Mouse (Mus musculus) intestine, postnatal 0 days (tissue): ENCODE data around the gene Cby3. TPM values are rescaled to one million over a fixed set of nuclear protein-coding genes. Genes with fewer than 3 reads are reported as not detected.

Source experiments
- ATAC-seq: fragments of 200-750 bp; cut with Nextera tagmentation; 2 replicates; pipeline ENCODE4 v1.8.0; 2017; ENCODE audit warnings: mild to moderate bottlenecking, moderate TSS enrichment, moderate library complexity
- H3K27ac ChIP-seq: fragments of 300-500 bp; sonication (generic); 2 replicates; pipeline ENCODE4 v1.5.1; 2014; ENCODE audit warnings: mild to moderate bottlenecking, low read depth, low read length, moderate library complexity
- H3K27me3 ChIP-seq: fragments of 300-500 bp; sonication (generic); replicated peaks from 2 replicates; pipeline ENCODE4 v1.6.1; 2014; ENCODE audit warnings: low read length, mixed read lengths; ENCODE audit not compliant: control insufficient read depth, insufficient read depth
- H3K36me3 ChIP-seq: fragments of 300-500 bp; sonication (generic); 2 replicates; pipeline ENCODE4 v1.6.1; 2014; ENCODE audit warnings: mild to moderate bottlenecking, moderate library complexity; ENCODE audit not compliant: control insufficient read depth, insufficient read depth
- H3K4me1 ChIP-seq: fragments of 300-500 bp; sonication (generic); replicated peaks from 2 replicates; pipeline ENCODE4 v1.6.1; 2014; ENCODE audit warnings: antibody characterized with exemption, low read length, mixed read lengths; ENCODE audit not compliant: control insufficient read depth, insufficient read depth
- H3K4me2 ChIP-seq: fragments of 300-500 bp; sonication (generic); replicated peaks from 2 replicates; pipeline ENCODE4 v1.6.1; 2014; ENCODE audit warnings: low read depth, mild to moderate bottlenecking, moderate library complexity
- H3K4me3 ChIP-seq: fragments of 300-500 bp; sonication (generic); 2 replicates; pipeline ENCODE4 v1.5.1; 2014; ENCODE audit warnings: low read depth, low read length
- H3K9ac ChIP-seq: fragments of 300-500 bp; sonication (generic); 2 replicates; pipeline ENCODE4 v1.6.1; 2014; ENCODE audit warnings: mild to moderate bottlenecking, low read depth, low read length
- H3K9me3 ChIP-seq: fragments of 300-500 bp; sonication (generic); 2 replicates; pipeline ENCODE4 v1.6.1; 2016; ENCODE audit warnings: mixed run types; ENCODE audit not compliant: control insufficient read depth
- CTCF ChIP-seq: sonication (generic); IDR thresholded peaks from 2 replicates; pipeline ENCODE4 v1.5.1; 2016; ENCODE audit warnings: low read depth, mild to moderate bottlenecking, control low read depth, antibody characterized with exemption, moderate library complexity
- WGBS: fragments of 180-500 bp; shearing (Covaris S2); extraction: QIAGEN DNeasy Blood & Tissue Kit; methylation state at CpG from one replicate; pipeline ENCODE4 v1.1.7; 2014; 5-methylcytosine and 5-hydroxymethylcytosine counted together
- polyA plus RNA-seq: library from polyadenylated mRNA; unstranded; fragments of >200 nt; fragmentation: Nextera tagmentation; extraction: Ambion mirVana; gene quantifications from 2 replicates; pipeline ENCODE4 v1.2.1, GENCODE M21; 2015

Gene Cby3
- polyA plus RNA-seq, 1 experiment from 2014 or later, result 0.17 TPM

- TF ChIP-seq CTCF, result no peak
- no peaks in the 10 kb centered on the region for H3K9me3 ChIP-seq
- no peaks in the 10 kb centered on the region for H3K27me3 ChIP-seq
- 76% methylated on average over 5 of the region's 5 CpGs for WGBS
- H3K4me2 ChIP-seq, result no peak overlapping the region
- no peak for ATAC-seq
- H3K4me3 ChIP-seq, result no peak overlapping the region
- no peak overlapping the region for H3K9ac ChIP-seq
- H3K36me3 ChIP-seq, result no peaks in the 10 kb centered on the region
- H3K4me1 ChIP-seq, result no peaks in the 10 kb centered on the region
- H3K27ac ChIP-seq, result no peak overlapping the region
Observed at GRCm38 (mm10) chr11:50369360-50369911, 15.2 kb downstream of the Cby3 start.

- Histone ChIP-seq H3K4me3 (no peak overlapping the region), H3K27ac (no peak overlapping the region), H3K4me1 (no peaks in the 10 kb centered on the region), H3K27me3 (no peaks in the 10 kb centered on the region), H3K36me3 (no peaks in the 10 kb centered on the region), H3K4me2 (peak overlapping the region; percentile 75), H3K9ac (peak overlapping the region; percentile 42; the same call in 1 of the 2 replicates), H3K9me3 (no peaks in the 10 kb centered on the region)
- ATAC-seq, result no peak; the same call in 1 of the 2 replicates
- no peak for TF ChIP-seq CTCF
- WGBS, result 67% methylated on average over 4 of the region's 4 CpGs
Observed at GRCm38 (mm10) chr11:50370969-50371368, 16.7 kb downstream of the Cby3 start.

- no peaks in the 10 kb centered on the region for H3K9me3 ChIP-seq
- no peak overlapping the region for H3K27ac ChIP-seq
- TF ChIP-seq CTCF, result peak; percentile 74
- peak overlapping the region; percentile 75 for H3K4me2 ChIP-seq
- H3K4me3 ChIP-seq, result peak overlapping the region; percentile 36
- peak overlapping the region; percentile 42; the same call in 1 of the 2 replicates for H3K9ac ChIP-seq
- 3% methylated on average over 18 of the region's 18 CpGs for whole genome bisulfite sequencing
- no peaks in the 10 kb centered on the region for H3K27me3 ChIP-seq
- no peak for ATAC-seq
- H3K36me3 ChIP-seq, result no peaks in the 10 kb centered on the region
- H3K4me1 ChIP-seq, result no peaks in the 10 kb centered on the region
Observed at GRCm38 (mm10) chr11:50371399-50371841, 17.2 kb downstream of the Cby3 start.

- ATAC-seq, result no peak
- no peaks in the 10 kb centered on the region for H3K9me3 ChIP-seq
- no peaks in the 10 kb centered on the region for H3K4me1 ChIP-seq
- H3K36me3 ChIP-seq, result no peaks in the 10 kb centered on the region
- peak overlapping the region; percentile 36; the same call in 1 of the 2 replicates for H3K4me3 ChIP-seq
- no peak for TF ChIP-seq CTCF
- WGBS, result 90% methylated on average over 1 of the region's 1 CpGs
- H3K27me3 ChIP-seq, result no peaks in the 10 kb centered on the region
- H3K4me2 ChIP-seq, result peak overlapping the region; percentile 75
- H3K9ac ChIP-seq, result no peak overlapping the region
- no peak overlapping the region for H3K27ac ChIP-seq
Observed at GRCm38 (mm10) chr11:50371911-50372310, 17.6 kb downstream of the Cby3 start.

GRCm38 (mm10) chr11:50373086-50373485, 18.8 kb downstream of the Cby3 start:
- Histone ChIP-seq H3K9me3 (no peaks in the 10 kb centered on the region), H3K27ac (no peak overlapping the region), H3K4me1 (no peaks in the 10 kb centered on the region), H3K9ac (no peak overlapping the region), H3K4me2 (no peak overlapping the region), H3K4me3 (no peak overlapping the region), H3K36me3 (no peaks in the 10 kb centered on the region), H3K27me3 (no peaks in the 10 kb centered on the region)
- no peak for TF ChIP-seq CTCF
- ATAC-seq, result no peak

GRCm38 (mm10) chr11:50373621-50374020, 19.4 kb downstream of the Cby3 start:
- H3K4me1 ChIP-seq, result no peaks in the 10 kb centered on the region
- H3K9ac ChIP-seq, result no peak overlapping the region
- no peak overlapping the region for H3K27ac ChIP-seq
- no peaks in the 10 kb centered on the region for H3K36me3 ChIP-seq
- WGBS, result 89% methylated on average over 1 of the region's 1 CpGs
- H3K4me2 ChIP-seq, result no peak overlapping the region
- H3K4me3 ChIP-seq, result no peak overlapping the region
- TF ChIP-seq CTCF, result no peak
- H3K27me3 ChIP-seq, result no peaks in the 10 kb centered on the region
- no peaks in the 10 kb centered on the region for H3K9me3 ChIP-seq
- no peak for ATAC-seq
